19 mouse cellular contexts compared by ENCODE assay signal in the genomic region with DNA sequence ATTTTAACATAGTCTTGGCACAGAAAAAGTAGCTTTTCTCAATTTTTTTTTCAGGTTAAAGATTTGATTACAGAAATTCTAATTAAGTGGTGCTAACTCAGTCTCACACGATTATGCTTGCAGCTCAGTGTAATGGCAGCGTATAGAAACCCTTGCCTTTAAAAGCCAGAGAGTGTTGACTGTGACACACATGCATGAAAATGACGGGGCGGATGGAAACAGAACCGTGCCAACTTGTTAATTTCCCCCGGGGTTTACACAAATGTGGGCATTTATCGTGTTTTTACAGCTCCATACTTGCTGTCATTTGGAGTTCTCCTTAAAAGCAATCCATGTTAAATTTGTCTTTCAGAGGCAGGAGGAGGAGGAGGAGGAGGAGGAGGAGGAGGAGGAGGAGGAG.
DNase-seq lines count a peak whose midpoint lies in the region; ATAC-seq and TF ChIP-seq lines count a peak whose summit lies in the region.
"Had no signal": no experiment of that assay in that cellular context is flagged by ENCODE, and none has a peak within 500 bp of the region (broad histone marks: within the 10 kb centered on the region; RNA-seq: fewer than 3 reads in every experiment).

No protein-coding gene starts in this region.

- peak; percentile 48 for DNase-seq in hindbrain, embryonic 14.5 days (ENCODE audit: low spot score)
- DNase-seq in hindbrain, embryonic 10.5 days (ENCODE audit: low spot score) = no peak
- no peak for DNase-seq in neural tube, embryonic 10.5 days (ENCODE audit: extremely low spot score, low spot score)
- DNase-seq in forebrain, postnatal 0 days = peak; percentile 26
- peak; percentile 33 for DNase-seq in telencephalon, adult 2 months (ENCODE audit: low read depth, low spot score)
- no peak for DNase-seq in adrenal gland, adult 2 months
- DNase-seq: cerebellum, adult 18-20 months; embryo, embryonic 11 days; gastrocnemius, postnatal 36 days; kidney, postnatal 25 days; liver; lung, adult 2 months; right cerebral cortex, postnatal 25 days; thymus, postnatal 14 days had no signal

- H3K4me1 ChIP-seq in hindbrain, embryonic 14.5 days (replicated peaks; ENCODE audit: control insufficient read depth, insufficient read depth, low read length) = no peaks in the 10 kb centered on the region
- H3K4me1 ChIP-seq in hindbrain, embryonic 10.5 days (replicated peaks) = peaks cover 5% of the 10 kb centered on the region; the same call in 1 of the 2 replicates
- H3K4me1 ChIP-seq in neural tube, embryonic 12.5 days = peaks cover 6% of the 10 kb centered on the region; the same call in 1 of the 2 replicates
- no peaks in the 10 kb centered on the region for H3K4me1 ChIP-seq in forebrain, postnatal 0 days (ENCODE audit: insufficient read depth)

- WGBS in hindbrain, embryonic 14.5 days = 53% methylated on average over 7 of the region's 7 CpGs
- 81% methylated on average over 7 of the region's 7 CpGs for WGBS in hindbrain, embryonic 10.5 days
- 49% methylated on average over 7 of the region's 7 CpGs for WGBS in neural tube, embryonic 12.5 days
- WGBS in forebrain, postnatal 0 days = 21% methylated on average over 7 of the region's 7 CpGs

- no peaks in the 10 kb centered on the region for H3K36me3 ChIP-seq in hindbrain, embryonic 14.5 days (replicated peaks; ENCODE audit: control insufficient read depth, insufficient read depth)
- no peaks in the 10 kb centered on the region for H3K36me3 ChIP-seq in hindbrain, embryonic 10.5 days
- H3K36me3 ChIP-seq in neural tube, embryonic 12.5 days = no peaks in the 10 kb centered on the region
- no peaks in the 10 kb centered on the region for H3K36me3 ChIP-seq in forebrain, postnatal 0 days (ENCODE audit: insufficient read depth)

- no peak overlapping the region for H3K9ac ChIP-seq in hindbrain, embryonic 14.5 days
- H3K9ac ChIP-seq in neural tube, embryonic 12.5 days = no peak overlapping the region
- no peak overlapping the region for H3K9ac ChIP-seq in forebrain, postnatal 0 days

- no peak overlapping the region for H3K4me3 ChIP-seq in hindbrain, embryonic 14.5 days (replicated peaks; ENCODE audit: low read length)
- no peak overlapping the region for H3K4me3 ChIP-seq in hindbrain, embryonic 10.5 days
- no peak overlapping the region for H3K4me3 ChIP-seq in neural tube, embryonic 12.5 days
- H3K4me3 ChIP-seq in forebrain, postnatal 0 days (ENCODE audit: low read depth, low read length) = no peak overlapping the region
- H3K4me3 ChIP-seq: erythroblast, embryonic 14.5 days had no signal

- TF ChIP-seq CTCF in forebrain, postnatal 0 days (IDR thresholded peaks at IDR 0.05; ENCODE audit: low read depth) = no peak

- H3K27me3 ChIP-seq in hindbrain, embryonic 14.5 days (ENCODE audit: control insufficient read depth, insufficient read depth, low read length) = no peaks in the 10 kb centered on the region
- H3K27me3 ChIP-seq in hindbrain, embryonic 10.5 days (ENCODE audit: insufficient read depth, poor library complexity, severe bottlenecking) = no peaks in the 10 kb centered on the region
- H3K27me3 ChIP-seq in neural tube, embryonic 12.5 days (replicated peaks) = no peaks in the 10 kb centered on the region
- no peaks in the 10 kb centered on the region for H3K27me3 ChIP-seq in forebrain, postnatal 0 days (ENCODE audit: insufficient read depth, low read length)

- no peaks in the 10 kb centered on the region for H3K9me3 ChIP-seq in hindbrain, embryonic 14.5 days (ENCODE audit: control insufficient read depth, low read length)
- H3K9me3 ChIP-seq in hindbrain, embryonic 10.5 days = no peaks in the 10 kb centered on the region
- no peaks in the 10 kb centered on the region for H3K9me3 ChIP-seq in neural tube, embryonic 12.5 days
- no peaks in the 10 kb centered on the region for H3K9me3 ChIP-seq in forebrain, postnatal 0 days (ENCODE audit: low read length)

- H3K27ac ChIP-seq in hindbrain, embryonic 14.5 days = 0 out of 2 replicates have a peak overlapping the region, but pooled peaks have one; percentile 51
- H3K27ac ChIP-seq in hindbrain, embryonic 10.5 days = no peak overlapping the region
- no peak overlapping the region for H3K27ac ChIP-seq in neural tube, embryonic 12.5 days
- no peak overlapping the region for H3K27ac ChIP-seq in forebrain, postnatal 0 days (ENCODE audit: low read depth, low read length)
- H3K27ac ChIP-seq: macrophage had no signal

- ATAC-seq in hindbrain, embryonic 14.5 days (ENCODE audit: low FRiP score) = peak; percentile 62; the same call in 1 of the 2 replicates
- ATAC-seq in neural tube, embryonic 12.5 days (ENCODE audit: low FRiP score, low read depth) = 0 out of 2 replicates have a peak, but pooled peaks have one; percentile 29
- peak; percentile 66 for ATAC-seq in forebrain, postnatal 0 days
- ATAC-seq: activated CD4-positive, CD25-positive, alpha-beta regulatory T cell, adult 4 months; midbrain, embryonic 16.5 days had no signal

- no peak overlapping the region for H3K4me2 ChIP-seq in hindbrain, embryonic 14.5 days (replicated peaks)
- no peak overlapping the region for H3K4me2 ChIP-seq in neural tube, embryonic 12.5 days (replicated peaks)
- H3K4me2 ChIP-seq in forebrain, postnatal 0 days (ENCODE audit: low read depth) = no peak overlapping the region

Comparison
In these comparisons a context has a peak if more than half of its experiments do, and no peak if none do; other contexts are left out.
1. DNase-seq: peak in hindbrain, embryonic 14.5 days (single experiment), forebrain, postnatal 0 days (single experiment) and telencephalon, adult 2 months (single experiment); none in hindbrain, embryonic 10.5 days (single experiment), neural tube, embryonic 10.5 days (single experiment) and adrenal gland, adult 2 months (single experiment).
2. Peak in every context shown above with its lines, with median percentiles within 50 percentile points of each other: ATAC-seq.